19 mouse cellular contexts compared by ENCODE assay signal in genomic region chr13:29907995-29908394, GRCm38 (mm10).
"Had no signal": no experiment of that assay in that cellular context is flagged by ENCODE, and none has a peak within 500 bp of the region (broad histone marks: within the 10 kb centered on the region; RNA-seq: fewer than 3 reads in every experiment).

No protein-coding gene starts in this region.

- H3K4me1 ChIP-seq: lung, embryonic 15.5 days; midbrain, embryonic 13.5 days; midbrain, embryonic 15.5 days; neural tube, embryonic 12.5 days had no signal

- ATAC-seq: lung, postnatal 0 days; midbrain, embryonic 13.5 days; midbrain, embryonic 15.5 days had no signal

- H3K4me3 ChIP-seq: lung, embryonic 15.5 days; megakaryocyte, embryonic 14.5 days; midbrain, embryonic 13.5 days; midbrain, embryonic 15.5 days; neural tube, embryonic 12.5 days had no signal

- H3K27me3 ChIP-seq: lung, embryonic 15.5 days; megakaryocyte, embryonic 14.5 days; midbrain, embryonic 13.5 days; midbrain, embryonic 15.5 days; neural tube, embryonic 12.5 days had no signal

- H3K4me2 ChIP-seq: lung, embryonic 15.5 days; midbrain, embryonic 11.5 days; midbrain, embryonic 13.5 days; midbrain, embryonic 15.5 days; neural tube, embryonic 12.5 days had no signal

- H3K9me3 ChIP-seq: megakaryocyte, embryonic 14.5 days had no signal

- H3K27ac ChIP-seq: lung, embryonic 15.5 days; macrophage; midbrain, embryonic 13.5 days; midbrain, embryonic 15.5 days; neural tube, embryonic 12.5 days had no signal

- H3K9ac ChIP-seq: lung, embryonic 15.5 days; midbrain, embryonic 13.5 days; midbrain, embryonic 15.5 days; neural tube, embryonic 12.5 days had no signal

- DNase-seq: lung, adult 18-20 months; lung, postnatal 14 days; lung, postnatal 36 days; retina, postnatal 1 day; right cerebral cortex, adult 18-20 months; right cerebral cortex, postnatal 25 days; right cerebral cortex, postnatal 4 days; spleen, adult 18-20 months; thymus, adult 18-20 months; thymus, postnatal 14 days; thymus, postnatal 36 days had no signal
